Mouse (Mus musculus) layer of hippocampus, adult 2 months (tissue): ENCODE measurements around the gene Pik3c2a. TPM values are rescaled to one million over a fixed set of nuclear protein-coding genes. Genes with fewer than 3 reads are reported as not detected.
"Not testable (repeated sequence)": the region's sequence is repeated elsewhere in the genome, so short reads cannot be mapped to it uniquely, and the experiment has no call there.

ENCODE experiments used
- DNase-seq, 2 experiments: peaks; one replicate each; pipeline ENCODE4 v3.0.0; 2022; ENCODE audit warnings: low spot score in 2 of 2
- H3K27ac ChIP-seq: fragments of 200-600 bp; 2 replicates; pipeline ENCODE4 v1.8.1; 2022
- H3K4me3 ChIP-seq: fragments of 200-600 bp; 2 replicates; pipeline ENCODE4 v1.8.1; 2022; ENCODE audit warnings: mild to moderate bottlenecking
- CTCF ChIP-seq: fragments of 200-600 bp; conservative IDR thresholded peaks from 2 replicates; pipeline ENCODE4 v1.8.1; 2022; ENCODE audit warnings: antibody characterized with exemption, mild to moderate bottlenecking, moderate library complexity
- total RNA-seq, 2 experiments: library from RNA; stranded (reverse); gene quantifications; 2 replicates each; pipeline ENCODE4 v1.2.3; 2021

Pik3c2a gene
- total RNA-seq, 2 experiments from 2014 or later = 28.9 to 31.0 TPM

DNA sequence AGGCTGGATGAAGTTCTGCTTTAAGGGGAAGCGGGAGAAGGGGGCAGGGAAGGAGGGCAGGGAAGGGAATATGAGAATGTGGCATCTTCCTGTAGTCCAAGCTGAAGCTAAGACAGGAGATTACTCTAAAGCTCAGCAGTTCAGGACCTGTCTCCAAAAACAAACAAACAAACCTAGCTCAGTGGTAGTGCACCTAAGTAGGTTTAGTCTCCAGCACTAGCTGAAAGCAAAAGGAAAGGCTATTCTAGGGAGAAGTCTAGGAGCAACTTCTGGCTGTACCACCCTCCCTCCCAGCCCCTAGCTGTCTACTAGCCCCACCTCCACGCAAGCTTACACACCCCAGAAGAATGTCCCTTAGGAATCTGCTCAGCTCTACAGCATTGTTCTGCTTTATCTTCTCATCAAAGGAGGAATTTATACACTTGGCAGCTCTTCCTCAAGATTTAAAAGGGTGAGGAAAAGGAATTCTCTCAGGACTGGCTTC lies 1.1 kb upstream of the Pik3c2a start:
- Histone ChIP-seq H3K4me3 (peak overlapping the region; percentile 98), H3K27ac (peak overlapping the region; percentile 94)
- DNase-seq = no peak
- TF ChIP-seq CTCF = no peak

DNA sequence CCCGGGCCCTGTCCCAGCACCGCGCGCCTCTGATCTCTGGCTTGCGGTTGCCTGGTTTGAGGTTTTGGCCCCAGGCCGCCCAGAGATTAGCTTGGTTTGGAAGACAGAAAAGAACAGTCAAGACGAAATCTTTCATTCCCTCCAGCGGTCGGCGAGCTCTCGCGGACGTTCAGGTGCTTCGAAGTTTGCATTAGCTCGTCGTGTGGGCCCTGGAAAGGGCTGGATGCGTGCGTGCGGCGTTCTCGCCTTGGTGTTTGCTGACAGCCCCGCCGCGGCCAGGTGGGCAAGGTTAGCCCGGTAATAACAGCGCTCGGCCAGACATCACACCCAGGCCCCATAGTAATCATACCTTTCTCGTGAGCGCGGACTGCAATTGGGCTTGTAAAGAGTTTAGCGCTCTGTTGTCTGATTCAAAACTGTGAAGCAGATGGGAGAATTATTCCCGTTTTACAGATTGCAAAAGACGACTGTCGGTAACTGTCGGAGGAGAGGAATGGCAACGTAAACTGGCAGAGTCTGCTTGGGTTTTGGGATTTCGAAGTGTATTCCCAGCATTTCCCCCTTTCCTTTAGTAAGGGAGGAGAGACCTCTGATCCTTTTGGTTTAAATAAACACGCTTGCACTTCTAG lies 562 bp upstream of the Pik3c2a start:
- no peak for TF ChIP-seq CTCF
- H3K27ac ChIP-seq = peak overlapping the region; percentile 94
- H3K4me3 ChIP-seq = peak overlapping the region; percentile 98
- peak in 1 of 2 experiments; percentile 19 for DNase-seq

DNA sequence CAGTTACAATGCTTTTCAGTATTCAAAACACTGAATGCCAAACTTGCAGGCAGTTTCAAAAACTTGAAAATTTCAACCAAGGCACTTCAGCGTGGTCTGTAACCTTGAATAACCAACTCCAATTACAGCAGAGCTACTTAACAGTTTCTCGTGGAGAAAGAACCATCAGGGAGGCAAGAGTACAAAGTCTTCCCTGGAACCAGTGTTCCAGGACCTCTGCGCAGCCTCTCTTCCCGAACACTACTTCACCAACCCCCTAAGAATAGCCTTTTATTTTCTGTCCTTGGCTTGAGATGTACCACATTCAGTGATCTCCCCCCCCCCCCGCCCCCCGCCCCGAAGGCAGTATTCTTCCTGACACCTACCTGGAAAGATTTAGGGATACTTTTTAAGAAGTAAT lies 1.0 kb downstream of the Pik3c2a start:
- Histone ChIP-seq H3K27ac (peak overlapping the region; percentile 94), H3K4me3 (peak overlapping the region; percentile 98)
- TF ChIP-seq CTCF = no peak
- DNase-seq = no peak

DNA sequence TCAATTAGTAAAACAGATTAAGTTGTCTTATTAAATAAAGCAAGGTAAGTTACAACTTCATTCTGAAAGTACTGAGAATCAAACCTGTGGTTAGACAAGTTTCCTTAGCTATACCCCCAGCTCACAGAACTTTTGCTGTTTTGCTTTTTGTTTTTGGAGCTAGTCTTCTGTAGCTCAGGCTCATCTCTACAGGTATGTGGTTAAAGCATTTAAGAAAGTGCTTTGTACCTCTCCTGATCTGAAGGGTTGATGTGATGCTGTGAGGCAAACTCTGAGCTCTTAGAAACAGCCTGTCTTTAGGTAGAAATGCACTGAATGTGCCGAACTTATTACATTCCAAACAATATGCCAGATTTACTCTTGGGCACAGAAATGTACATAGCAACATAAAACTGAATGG lies 1.9 kb downstream of the Pik3c2a start:
- H3K27ac ChIP-seq = no peak overlapping the region

DNA sequence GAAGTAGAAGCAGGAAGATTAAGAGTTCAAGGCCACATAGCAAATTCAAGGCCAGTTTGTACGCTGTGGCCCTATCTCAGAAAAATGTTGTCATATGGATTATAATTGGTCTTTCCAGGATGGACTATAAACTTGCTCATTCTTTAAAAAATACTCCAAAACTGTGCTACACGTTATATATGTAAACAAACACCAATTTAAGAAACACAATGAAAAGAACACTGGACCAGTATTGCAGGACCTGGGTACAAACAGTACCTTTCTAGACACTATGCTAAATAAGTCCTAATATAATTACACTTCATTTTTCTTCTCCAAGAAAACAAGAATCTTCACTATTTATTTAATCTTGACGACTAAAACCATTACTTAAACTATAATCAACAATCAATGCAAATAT lies 11.6 kb downstream of the Pik3c2a start:
- H3K4me3 ChIP-seq = no peak overlapping the region
- H3K27ac ChIP-seq = no peak overlapping the region
- TF ChIP-seq CTCF = no peak
- no peak for DNase-seq

More for the DNA sequence above, 1.9 kb downstream of the Pik3c2a start:
- peak overlapping the region; percentile 98; the same call in 1 of the 2 replicates for H3K4me3 ChIP-seq
- no peak for TF ChIP-seq CTCF
- no peak for DNase-seq

DNA sequence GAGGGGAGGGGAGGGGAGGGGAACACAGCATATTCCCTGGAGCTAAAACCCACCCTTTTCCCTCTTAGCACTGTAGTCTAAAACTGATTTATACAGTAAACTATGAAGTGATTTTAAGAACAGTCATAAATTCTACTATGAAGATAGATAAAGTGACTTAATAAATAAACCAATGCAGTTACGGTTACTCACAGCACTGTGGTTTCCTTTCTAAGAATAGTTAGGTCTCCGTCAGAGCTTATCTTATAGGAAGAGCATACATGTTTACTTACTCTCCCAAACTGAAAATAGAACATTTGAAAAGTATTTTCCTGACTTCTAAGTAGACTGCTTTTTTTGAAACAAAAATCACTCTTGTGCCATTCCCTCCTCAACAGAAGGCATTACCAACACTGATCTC lies 12.3 kb downstream of the Pik3c2a start:
- Histone ChIP-seq H3K4me3 (no peak overlapping the region), H3K27ac (no peak overlapping the region)
- DNase-seq = no peak
- TF ChIP-seq CTCF = no peak

DNA sequence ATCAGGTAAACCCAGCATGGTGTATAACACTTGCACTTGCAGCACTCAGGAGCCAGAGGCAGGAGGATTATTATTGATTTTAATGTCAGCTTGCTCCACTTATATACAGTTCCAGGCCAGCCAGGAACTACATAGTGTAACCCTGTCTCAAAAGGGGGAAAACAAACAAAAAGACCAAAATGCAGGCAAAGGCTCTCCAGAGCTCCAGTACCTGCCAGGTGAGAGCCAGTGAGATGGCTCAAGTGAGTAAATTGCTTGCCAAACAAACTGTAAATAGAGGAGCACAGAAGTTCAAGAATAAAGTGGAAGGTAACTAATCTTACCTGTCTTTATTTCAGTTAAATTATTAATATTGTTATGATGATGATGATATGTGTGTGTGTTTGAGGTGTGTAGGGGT lies 16.0 kb downstream of the Pik3c2a start:
- H3K27ac ChIP-seq = no peak overlapping the region
- H3K4me3 ChIP-seq = no peak overlapping the region
- TF ChIP-seq CTCF = no peak
- no peak for DNase-seq

DNA sequence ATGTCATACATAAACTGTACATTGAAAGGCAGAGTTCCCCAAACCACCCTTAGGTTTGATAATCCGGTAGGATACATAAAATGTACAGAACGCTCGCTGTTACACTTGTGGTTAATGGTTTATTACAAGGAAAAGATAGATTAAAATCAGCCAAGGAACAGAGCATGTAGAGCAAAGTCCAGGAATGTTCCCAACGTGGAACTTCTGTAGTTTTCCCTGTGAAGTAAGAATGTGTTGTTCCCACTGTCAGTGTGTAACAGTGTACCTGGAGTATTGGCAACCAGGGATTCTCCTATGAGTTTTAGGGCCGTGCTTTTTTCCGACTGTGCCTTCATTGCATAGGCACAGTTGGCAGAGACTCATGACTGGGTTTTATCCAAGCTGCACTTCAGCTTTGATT lies 17.5 kb downstream of the Pik3c2a start:
- H3K4me3 ChIP-seq = no peak overlapping the region
- TF ChIP-seq CTCF = no peak

DNA sequence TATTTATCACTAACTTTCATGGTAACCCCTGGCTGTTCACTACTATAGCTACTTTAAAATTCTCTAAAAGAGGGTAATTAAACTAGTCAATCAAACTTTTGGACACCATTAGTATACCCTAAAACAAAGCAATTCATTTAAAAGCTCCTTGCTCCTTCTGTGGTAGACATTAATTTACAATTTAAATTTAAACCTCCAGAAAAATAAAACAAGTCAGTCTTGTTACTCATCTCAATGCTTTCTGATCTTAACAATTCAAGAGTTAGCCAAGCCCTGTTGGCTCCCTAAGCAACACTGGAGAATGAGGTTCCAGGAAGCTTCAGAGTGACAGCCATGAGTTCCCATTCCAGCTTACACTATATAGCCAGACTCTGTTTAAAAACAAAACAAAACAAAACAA lies 22.2 kb downstream of the Pik3c2a start:
- DNase-seq = no peak
- H3K4me3 ChIP-seq = no peak overlapping the region
- peak overlapping the region; percentile 39; the same call in 1 of the 2 replicates for H3K27ac ChIP-seq
- no peak for TF ChIP-seq CTCF

More for the DNA sequence above, 17.5 kb downstream of the Pik3c2a start:
- no peak for DNase-seq
- H3K27ac ChIP-seq = no peak overlapping the region

DNA sequence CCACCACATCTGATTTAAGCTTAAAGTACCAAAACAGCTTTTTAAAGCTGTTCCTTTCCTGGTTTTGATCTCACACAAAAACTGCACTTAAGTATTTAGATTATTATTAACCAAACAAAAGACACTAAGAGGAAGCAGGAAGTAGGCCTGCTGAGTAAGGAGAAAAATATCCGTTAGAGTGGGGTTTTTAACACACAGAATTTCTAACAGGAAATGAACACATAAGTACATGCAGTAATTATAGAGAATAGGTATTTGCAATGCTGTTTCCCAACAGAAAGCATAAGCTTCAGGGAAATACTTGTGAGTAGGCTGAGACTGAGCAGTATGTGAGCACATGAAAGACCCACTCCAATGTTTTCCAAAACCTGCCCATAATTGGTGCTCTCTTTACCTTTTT lies 33.8 kb downstream of the Pik3c2a start:
- no peak overlapping the region for H3K4me3 ChIP-seq
- no peak for DNase-seq
- H3K27ac ChIP-seq = 0 out of 2 replicates have a peak overlapping the region, but pooled peaks have one; percentile 2
- no peak for TF ChIP-seq CTCF

DNA sequence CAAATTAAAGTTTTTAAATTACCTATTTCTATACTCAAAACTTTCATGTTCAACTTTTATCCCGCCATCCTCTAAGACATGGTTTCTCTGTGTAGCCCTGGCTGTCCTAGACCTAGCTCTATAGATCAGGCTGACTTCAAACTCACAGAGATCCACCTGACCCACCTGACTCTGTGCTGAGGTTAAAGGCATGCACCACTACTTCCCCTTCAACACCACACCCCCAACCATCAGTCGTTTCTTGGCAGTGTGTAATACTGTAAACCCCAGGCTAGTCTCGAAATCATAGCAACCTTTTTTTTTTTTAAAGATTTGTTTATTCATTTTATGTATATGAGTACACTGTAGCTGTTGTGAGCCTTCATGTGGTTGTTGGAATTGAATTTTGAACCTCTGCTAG lies 50.9 kb downstream of the Pik3c2a start:
- Histone ChIP-seq H3K27ac (no peak overlapping the region), H3K4me3 (no peak overlapping the region)
- no peak for DNase-seq
- TF ChIP-seq CTCF = no peak

DNA sequence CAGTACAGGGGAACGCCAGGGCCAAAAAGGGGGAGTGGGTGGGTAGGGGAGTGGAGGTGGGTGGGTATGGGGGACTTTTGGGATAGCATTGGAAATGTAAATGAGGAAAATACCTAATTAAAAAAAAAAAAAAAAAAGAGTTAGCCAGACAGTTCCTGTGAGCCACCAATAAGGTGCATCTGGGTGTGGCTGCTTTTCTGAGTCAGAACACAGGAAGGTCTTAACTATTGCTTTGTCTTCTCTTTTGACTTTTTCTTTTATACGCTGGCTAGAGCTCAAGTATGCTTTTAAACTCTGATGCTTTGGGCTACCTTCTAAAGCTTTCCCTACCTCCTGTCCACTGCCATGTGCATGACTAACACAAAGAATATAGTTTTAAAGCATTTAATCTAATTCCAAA lies 55.9 kb downstream of the Pik3c2a start:
- not testable (repeated sequence) for H3K27ac ChIP-seq, DNase-seq, H3K4me3 ChIP-seq

DNA sequence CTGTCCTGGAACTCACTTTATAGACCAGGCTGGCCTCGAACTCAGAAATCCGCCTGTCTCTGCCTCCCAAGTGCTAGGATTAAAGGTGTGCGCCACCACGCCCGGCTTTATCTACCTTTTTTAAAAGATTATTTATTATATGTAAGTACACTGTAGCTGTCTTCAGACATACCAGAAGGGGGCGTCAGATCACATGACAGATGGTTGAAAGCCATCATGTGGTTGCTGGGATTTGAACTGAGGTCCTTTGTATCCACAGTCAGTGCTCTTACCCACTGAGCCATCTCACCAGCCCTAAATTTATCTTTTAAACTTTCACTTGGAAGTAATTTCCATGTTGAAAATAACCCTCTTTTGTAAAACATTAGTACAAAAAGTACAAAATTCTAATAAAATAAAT lies 64.1 kb downstream of the Pik3c2a start:
- peak; percentile 27; the same call in 1 of the 2 replicates for TF ChIP-seq CTCF
- not testable (repeated sequence) for DNase-seq, H3K4me3 ChIP-seq

DNA sequence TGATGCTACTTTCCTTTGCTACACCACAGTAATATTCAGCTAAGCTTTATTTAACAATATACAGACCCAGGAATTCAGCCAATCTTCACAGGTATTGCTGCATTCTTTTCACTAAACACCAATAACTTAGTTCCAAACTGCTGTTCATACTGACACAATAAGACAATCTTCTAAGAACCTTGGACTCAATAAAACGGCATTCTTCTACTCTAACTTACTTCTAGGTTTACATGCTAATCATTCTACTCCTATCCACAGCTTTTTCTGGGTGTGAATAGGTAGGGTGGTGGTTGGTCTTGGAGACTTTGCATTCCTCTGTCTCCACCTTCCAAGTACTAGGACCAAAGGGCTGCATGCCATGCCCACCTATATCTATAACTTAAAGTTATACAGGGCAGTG lies 69.0 kb downstream of the Pik3c2a start:
- Histone ChIP-seq H3K27ac (no peak overlapping the region), H3K4me3 (no peak overlapping the region)
- TF ChIP-seq CTCF = no peak
- no peak for DNase-seq

More for the DNA sequence above, 64.1 kb downstream of the Pik3c2a start:
- H3K27ac ChIP-seq = not testable (repeated sequence)
